25 mouse cellular contexts compared by ENCODE assay signal in the genomic region with DNA sequence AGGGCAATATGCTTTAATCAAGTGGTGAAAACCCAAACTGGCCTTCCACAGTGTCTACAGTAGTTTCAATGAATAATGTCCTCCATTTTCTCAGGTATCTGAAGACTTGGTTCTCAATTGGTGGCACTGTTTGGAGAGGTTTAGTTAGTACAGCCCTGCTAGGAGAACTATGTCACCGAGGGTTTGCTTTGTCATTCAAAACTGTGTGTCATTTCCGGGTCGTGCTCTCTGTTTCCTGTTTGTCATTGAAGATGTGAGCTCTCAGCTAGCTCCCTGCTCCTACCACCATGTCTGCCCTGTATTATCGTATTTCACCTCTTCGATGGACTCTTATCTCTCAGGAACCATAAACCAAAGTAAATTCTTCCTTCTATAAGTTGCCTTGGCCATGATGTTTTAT.
"Had no signal": no experiment of that assay in that cellular context is flagged by ENCODE, and none has a peak within 500 bp of the region (broad histone marks: within the 10 kb centered on the region; RNA-seq: fewer than 3 reads in every experiment).

No protein-coding gene starts in this region.

- DNase-seq: gastrocnemius, postnatal 14 days; gastrocnemius, postnatal 36 days; heart, adult 2 months; heart, postnatal 14 days; heart, postnatal 36 days; kidney, adult 11 months; kidney, postnatal 14 days; kidney, postnatal 36 days; layer of hippocampus, adult 9-11 months; layer of hippocampus, postnatal 36 days; left cerebral cortex, postnatal 4 days; liver; liver, embryonic 13.5 days had no signal

- H3K9me3 ChIP-seq: heart, embryonic 13.5 days; heart, embryonic 15.5 days; hindbrain, embryonic 13.5 days; hindbrain, embryonic 15.5 days; kidney, embryonic 15.5 days; limb, embryonic 12.5 days; liver, embryonic 13.5 days; liver, embryonic 15.5 days had no signal

- H3K27me3 ChIP-seq: heart, embryonic 15.5 days; hindbrain, embryonic 13.5 days; hindbrain, embryonic 15.5 days; kidney, embryonic 15.5 days; limb, embryonic 12.5 days; liver, embryonic 13.5 days; liver, embryonic 15.5 days had no signal

- H3K4me3 ChIP-seq: heart, adult 2 months; heart, embryonic 13.5 days; heart, embryonic 15.5 days; hindbrain, embryonic 13.5 days; hindbrain, embryonic 15.5 days; kidney, embryonic 15.5 days; limb, embryonic 12.5 days; liver, embryonic 13.5 days; liver, embryonic 15.5 days had no signal

- H3K27ac ChIP-seq: heart, adult 2 months; heart, embryonic 13.5 days; heart, embryonic 15.5 days; hindbrain, embryonic 13.5 days; hindbrain, embryonic 15.5 days; hindbrain, postnatal 0 days; kidney, embryonic 15.5 days; kidney, postnatal 0 days; limb, embryonic 12.5 days; liver, embryonic 13.5 days; liver, embryonic 15.5 days had no signal

- H3K9ac ChIP-seq: heart, embryonic 13.5 days; heart, embryonic 15.5 days; hindbrain, embryonic 13.5 days; hindbrain, embryonic 15.5 days; kidney, embryonic 15.5 days; limb, embryonic 12.5 days; liver, embryonic 13.5 days; liver, embryonic 15.5 days had no signal

- ATAC-seq: hindbrain, postnatal 0 days; intestine, embryonic 16.5 days had no signal

- H3K36me3 ChIP-seq: heart, embryonic 13.5 days; heart, embryonic 15.5 days; hindbrain, embryonic 13.5 days; hindbrain, embryonic 15.5 days; kidney, embryonic 15.5 days; limb, embryonic 12.5 days; liver, embryonic 13.5 days; liver, embryonic 15.5 days had no signal

- H3K4me2 ChIP-seq: heart, embryonic 11.5 days; heart, embryonic 13.5 days; heart, embryonic 15.5 days; hindbrain, embryonic 13.5 days; hindbrain, embryonic 15.5 days; kidney, embryonic 15.5 days; limb, embryonic 12.5 days; liver, embryonic 11.5 days; liver, embryonic 13.5 days; liver, embryonic 15.5 days had no signal

- H3K4me1 ChIP-seq: liver, embryonic 13.5 days; liver, embryonic 15.5 days had no signal
